Mouse (Mus musculus) frontal cortex, adult 2 months (tissue): Measurements from ENCODE around the gene Mtus2. TPM values are rescaled to one million over a fixed set of nuclear protein-coding genes. Genes with fewer than 3 reads are reported as not detected.

Source experiments
- DNase-seq, 2 experiments: peaks; one replicate each; pipeline ENCODE4 v3.0.0; 2022; ENCODE audit warnings: low spot score in 1 of 2; ENCODE audit errors: extremely low spot score in 1 of 2
- polyA plus RNA-seq: library from polyadenylated mRNA; depleted of rRNA; stranded (reverse); fragments of >200 nt; gene quantifications from 2 replicates; pipeline ENCODE4 v1.2.3, GENCODE M21; 2012; rRNA removed

The Mtus2 gene
- polyA plus RNA-seq = 19.4 and 20.6 TPM in 2 replicates

DNA sequence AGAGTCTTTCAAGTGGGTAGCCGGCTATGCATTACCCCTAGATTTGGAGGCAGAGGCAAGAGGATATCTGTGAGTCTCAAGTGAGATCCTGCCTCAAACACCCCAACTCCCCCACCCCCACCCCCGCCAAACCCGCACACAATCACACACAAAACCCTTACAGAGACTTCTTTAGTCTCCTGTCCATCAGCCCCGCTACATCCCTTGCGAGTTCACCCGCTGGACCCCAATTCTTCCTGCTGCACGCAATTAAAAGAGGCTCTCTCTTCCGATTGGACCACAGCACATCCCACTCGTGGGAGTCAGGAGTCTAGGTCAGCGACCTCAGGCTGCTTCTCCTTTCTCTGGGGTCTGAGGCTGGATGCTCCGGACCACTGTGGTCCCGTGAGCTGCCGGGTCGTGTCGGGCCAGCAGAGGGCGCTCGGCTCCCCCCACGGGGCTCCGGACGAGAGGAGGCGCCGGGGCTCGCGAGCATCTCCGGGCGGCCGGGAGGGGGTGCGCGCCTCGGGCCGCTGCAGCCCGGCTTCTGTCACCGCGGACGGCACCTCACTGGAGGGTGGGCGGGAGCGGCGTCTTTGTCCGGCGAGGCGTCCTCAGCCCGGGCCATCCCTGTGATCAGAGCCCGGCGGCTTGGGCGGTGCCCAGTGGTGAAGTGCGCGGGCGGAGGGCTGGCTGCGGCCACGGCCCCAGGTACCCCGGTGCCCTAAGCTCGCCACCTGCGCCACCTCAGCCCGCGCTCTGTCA lies at the start of gene Mtus2:
Mtus2 (plus strand) TSS at position 500 of the 744 bp plus-strand sequence.
- peak; percentile 40 to 94 for DNase-seq

DNA sequence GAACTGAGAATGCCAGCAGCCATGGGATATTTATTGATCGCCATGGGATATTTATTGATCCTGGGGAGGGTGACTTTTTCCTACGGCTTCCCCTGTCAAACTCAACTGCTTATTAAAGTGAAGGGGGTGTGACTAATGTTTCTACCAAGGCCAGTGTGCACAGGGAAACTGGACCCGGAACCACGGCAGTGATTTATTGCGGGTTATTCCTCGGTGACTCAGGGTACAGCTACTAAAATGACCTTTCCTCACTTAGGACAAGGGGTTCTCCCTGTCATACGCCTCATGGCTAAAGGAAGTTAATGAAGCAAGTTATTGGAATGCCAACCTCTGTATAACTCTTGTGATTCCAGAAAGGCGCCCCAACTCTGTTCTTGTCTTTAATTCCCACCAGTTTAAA lies 49.3 kb upstream of the Mtus2 start:
- DNase-seq = no peak

DNA sequence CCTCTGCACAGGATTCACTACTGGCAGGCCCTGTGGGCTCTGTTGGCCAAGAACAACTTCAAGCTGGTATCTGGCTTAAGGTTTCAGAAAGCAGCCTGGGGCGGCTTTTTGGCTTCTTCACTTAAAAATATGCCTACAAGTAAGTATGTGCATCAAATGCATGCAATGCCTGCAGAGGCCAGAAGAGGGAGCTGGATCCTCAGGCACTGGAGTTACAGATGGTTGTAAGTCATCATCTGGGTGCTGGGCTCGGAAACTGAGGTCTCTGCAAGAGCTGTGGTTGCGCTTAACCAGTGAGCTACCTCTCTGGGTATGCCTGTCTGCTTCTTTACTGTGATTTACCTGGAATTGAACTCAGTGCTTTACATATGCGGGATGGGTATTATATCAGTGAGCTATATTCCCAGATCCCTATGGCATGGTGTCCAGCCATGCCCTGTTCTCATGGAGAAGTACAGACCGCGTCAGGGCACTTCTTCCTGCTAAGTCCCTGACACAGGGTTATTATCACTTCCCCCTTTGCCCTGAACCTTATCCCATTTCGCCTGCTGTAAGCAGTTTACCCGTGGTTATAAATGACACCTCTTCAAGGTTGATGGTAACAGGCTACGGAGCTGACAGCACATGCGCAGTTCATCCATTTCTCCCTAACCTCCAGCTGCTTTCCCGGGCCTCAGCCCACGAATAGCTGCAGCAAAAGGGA lies 46.2 kb upstream of the Mtus2 start:
- DNase-seq = no peak

DNA sequence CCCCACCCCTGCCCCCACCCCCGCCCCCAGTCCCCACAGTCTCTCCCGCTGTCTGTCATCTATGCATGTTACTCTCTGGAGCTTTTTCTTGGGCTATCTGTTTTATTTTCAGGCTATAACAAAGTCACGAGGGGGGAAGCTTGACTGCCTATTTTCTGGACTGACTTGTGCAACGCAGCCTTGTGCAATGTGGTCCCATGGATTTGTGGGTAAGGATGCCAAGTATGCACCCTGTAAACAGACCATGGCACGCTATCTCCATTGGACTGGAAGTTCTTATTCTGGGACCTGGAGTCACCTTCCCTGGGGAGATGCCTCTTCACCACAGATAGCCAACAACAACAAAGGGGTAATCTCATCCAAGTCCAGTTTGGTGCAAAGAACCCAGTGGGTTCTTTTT lies 45.4 kb upstream of the Mtus2 start:
- no peak for DNase-seq

DNA sequence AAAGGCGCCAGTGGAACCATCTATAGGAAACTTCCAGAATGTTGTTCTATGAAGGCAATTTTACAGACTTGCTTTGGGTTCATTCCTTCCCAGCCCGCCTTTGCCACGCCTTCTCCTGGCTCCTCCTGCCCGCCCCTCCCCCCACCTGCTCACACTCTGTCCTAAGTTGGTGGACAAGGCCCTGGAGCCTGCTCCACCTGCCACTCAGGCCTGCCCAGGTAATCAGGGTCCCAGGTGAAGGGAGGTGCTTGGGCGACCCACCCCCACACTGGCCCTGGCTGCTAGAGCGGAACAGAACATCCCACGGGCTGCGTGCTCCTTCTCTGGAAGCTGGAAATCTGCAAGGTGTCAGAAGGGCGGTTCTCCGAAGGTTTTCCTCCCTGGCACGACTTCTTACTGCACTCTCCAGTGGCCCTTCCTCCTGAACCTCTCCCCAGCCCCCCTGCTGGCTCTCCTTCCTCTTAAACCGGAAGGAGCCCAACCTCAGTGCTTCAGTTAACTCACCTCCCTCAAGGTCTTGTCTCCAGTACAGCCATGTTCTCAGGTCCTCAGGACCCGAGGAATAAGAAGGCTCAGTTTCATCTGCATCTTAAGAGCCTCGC lies 43.8 kb upstream of the Mtus2 start:
- no peak for DNase-seq

DNA sequence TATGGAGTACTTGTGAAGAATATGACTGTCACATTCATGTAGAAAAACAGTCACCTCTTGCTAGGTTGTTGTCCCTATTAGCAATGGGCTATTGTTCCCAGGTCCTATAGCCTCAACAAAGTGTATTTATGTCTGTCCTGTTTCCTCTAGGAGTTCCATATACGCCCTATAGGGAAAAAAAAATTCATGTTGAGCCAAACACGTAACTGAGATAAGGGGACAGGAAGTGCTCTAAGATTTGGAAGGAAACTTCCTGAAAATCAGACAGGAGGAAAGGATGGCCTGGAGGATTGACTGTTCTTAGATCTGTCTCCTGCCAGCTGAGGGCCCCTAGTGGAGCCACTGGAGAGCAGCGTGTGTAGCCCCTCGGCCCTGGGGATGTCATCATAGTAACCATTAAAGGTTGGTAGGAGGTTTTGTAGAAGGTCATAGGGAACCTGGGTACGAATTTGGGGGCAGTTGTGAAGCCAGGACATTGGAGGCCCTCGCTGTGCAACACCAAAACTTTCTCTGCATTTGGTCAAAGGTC lies 42.0 kb upstream of the Mtus2 start:
- no peak for DNase-seq

DNA sequence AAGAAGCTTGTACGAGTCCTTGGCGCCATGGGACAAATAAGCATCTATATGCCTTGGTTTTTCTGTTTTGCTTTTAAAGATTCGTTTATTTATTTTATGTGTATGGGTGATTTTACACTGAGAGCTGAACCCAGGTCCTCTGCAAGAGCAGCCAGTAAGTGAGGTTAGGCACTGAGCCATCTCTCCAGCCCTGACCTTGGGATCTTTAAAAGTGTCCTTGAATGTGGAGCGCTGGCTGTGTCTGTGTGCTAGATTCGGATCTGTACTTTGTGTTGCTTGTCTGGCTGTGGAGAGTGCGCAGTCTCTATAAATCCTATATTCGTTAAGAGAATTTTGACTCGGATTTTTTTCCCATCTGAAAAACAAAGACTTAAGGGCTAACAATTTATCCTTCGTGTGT lies 40.9 kb upstream of the Mtus2 start:
- DNase-seq = no peak

DNA sequence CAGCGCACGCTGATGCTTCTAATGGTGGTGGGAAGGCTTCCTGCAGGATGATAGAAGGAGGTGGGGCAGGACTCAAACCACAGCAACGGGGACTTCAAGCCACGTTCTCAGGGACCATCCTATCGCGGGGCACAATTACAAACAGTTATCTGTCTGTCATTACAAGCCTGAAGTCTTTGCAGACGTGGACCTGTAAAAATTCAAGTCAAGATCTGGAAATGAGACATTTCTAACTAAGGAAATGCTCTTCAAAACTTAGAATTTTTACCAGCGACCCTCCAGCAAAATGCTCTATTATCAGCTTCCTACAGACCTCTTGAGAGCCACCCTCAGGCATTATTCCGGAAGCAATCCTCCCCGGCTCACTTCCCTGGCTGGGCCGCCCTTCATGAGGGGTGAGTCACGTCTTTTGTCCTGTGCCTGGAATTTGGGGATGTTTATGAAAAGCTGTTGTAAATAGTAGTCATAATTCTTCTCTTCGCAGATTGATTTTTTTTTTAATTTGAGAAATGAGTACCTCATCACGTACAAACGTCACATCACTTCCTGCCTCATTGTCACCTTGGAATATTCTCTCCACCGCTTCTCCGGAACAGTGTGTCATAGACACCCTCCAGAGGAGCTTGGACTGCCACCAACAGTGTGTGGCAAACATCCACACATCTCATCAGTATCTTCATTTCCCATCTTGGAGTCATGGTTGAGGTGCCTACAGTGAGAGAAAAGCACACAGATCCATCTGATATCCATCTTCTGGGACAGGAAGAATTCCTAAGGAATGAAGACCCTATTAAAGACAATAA lies 38.9 kb upstream of the Mtus2 start:
- DNase-seq = peak in 1 of 2 experiments; percentile 34

DNA sequence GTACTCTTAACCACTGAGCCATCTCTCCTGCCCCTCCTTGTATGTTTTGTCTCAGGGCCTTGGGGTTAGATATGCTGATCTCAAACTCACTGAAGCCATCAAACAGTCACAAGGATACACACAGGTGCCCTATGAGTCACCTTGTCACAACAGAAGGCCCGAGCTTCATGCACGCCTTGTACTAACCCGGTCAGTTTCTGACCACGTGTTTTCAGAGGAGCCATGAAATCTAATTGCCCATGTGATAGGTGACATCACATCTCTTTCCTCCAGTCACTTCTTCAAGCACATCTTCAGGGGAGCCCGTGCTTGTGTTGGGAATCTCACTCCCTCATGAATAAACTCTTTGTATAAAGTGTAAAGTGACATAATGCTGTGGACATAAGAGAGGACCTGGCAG lies 32.5 kb upstream of the Mtus2 start:
- no peak for DNase-seq

DNA sequence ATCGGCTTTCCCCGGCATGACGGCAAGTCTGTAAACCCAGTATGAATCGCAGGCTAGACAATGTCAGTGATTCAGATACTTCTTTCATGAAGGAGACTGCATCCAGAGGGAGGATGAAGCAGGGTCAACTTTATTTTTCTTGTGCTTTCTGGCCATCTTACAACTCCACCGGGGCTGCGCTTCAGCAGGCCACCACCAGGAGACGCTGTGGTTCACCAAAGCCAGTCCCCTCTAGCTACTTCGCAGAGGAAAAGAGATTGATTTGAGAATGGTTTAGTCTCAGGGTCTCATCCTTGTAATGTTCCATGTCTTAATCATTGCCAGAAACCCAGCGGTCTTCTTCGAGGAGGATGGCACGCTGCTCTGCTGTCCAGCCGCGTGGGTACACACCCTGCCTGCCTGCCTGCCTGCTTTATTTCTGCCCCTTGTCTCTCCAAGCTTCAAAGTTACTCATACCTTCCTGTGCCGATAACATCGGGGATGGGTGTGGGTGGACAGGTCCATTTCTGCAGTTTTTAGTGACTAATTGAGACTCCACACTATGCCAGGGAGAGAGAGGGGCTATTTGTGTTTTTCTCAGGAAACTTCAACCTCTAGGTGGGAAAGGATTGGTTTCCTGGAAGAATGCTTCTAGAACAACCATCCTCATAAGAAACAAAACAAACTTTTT lies 31.1 kb upstream of the Mtus2 start:
- DNase-seq = no peak

DNA sequence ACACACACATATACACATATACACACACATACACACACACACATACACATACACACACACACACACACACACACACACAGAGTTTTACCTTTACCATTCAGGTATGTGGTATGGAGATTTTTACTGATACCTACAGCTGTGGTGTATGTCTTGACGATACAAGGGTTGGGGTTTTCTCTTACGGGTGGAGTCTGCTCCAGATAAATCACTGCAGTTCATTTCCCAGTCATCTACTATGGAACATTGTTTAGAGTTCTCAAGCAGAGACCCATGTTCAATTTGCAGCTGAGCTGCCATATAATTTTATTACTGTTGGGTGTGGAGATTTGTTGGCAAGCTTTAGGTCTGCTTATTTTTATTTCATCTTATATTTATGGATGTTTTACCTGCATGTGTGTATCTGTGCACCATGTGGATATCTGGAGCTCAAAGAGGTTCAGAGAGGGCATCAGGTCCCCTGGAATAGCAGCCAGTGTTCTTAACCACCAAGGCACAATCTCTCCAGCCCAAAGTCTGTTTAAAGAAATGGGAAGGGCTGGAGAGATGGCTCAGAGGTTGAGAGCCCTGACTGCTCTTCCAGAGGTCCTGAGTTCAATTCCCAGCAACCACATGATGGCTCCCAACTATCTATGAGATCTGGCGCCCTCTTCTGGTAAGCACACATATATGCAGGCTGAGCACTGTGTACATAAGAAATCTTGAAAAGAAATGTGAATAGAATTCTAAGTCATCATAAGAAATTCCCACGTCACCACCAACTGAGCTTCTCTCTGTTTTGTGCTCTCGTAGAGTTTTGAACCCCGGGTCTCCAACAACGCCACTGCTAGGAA lies 28.2 kb upstream of the Mtus2 start:
- no peak for DNase-seq

DNA sequence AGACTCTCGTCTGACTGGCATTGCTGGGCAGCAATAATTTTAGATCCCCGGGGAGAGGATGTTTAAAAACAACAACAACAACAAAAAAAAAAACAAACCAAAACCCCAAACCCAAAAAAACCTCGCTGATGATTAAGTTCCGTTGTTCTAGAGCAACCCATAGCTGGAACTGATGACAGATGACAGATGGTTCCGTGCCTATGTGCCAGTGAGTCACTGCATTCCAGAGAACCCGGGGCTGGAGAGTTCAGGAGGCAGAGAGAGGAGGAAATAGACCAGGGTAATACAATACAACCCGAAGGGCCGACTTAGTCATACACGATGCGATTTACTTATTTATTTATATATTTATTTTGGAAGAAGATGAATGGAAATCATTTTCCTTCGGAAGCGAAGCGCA lies 22.0 kb upstream of the Mtus2 start:
- DNase-seq = no peak

DNA sequence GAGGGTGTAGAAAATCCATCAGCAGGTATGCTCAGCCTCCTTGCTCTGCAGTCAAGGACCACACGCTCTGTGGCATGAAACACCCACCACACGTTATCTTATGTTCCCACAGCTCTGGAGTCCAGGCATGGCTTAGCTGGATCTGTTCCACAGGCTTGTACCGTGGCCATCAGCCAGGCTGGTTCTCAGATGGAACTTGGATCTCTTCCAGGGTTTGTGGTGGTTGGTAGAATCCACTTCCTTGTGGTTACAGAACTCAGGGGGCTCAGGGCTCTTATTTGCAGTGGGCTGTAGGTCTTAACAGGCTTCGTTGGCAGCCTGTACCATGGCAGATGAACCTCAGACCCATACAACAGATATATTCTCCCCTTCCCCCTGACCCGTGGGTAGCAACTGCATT lies 17.9 kb upstream of the Mtus2 start:
- no peak for DNase-seq

DNA sequence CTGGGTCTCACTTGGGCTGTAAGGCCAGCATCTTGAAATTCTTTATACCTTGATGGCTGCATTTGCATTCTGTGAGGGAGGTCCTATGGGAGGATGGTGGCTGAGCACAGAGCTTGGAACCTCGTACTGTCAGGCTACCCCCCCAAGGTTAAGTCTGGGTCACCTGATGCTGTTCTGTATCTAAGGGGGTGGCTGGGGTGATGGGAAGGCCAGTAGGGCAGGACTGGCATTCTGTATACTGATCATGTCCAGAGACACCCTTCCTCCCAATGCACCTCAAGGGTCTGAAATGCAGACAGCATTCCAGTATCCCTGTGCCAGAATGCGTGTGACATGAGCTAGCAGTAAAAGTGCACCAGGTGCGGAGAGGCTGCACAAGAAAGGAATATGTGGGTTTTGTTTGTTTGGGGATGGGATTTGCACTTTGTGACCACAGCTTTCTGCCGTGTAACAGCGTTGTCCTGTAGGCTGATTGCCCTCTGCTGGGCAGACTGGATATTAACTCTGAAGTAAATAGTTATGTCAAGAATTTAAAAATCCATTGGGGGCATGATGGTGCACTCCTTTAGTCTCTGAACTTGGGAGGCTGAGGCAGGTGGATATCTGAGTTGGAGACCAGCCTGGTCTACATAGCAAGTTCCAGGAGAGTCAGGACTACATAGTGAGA lies 12.0 kb upstream of the Mtus2 start:
- DNase-seq = peak in 1 of 2 experiments; percentile 56

DNA sequence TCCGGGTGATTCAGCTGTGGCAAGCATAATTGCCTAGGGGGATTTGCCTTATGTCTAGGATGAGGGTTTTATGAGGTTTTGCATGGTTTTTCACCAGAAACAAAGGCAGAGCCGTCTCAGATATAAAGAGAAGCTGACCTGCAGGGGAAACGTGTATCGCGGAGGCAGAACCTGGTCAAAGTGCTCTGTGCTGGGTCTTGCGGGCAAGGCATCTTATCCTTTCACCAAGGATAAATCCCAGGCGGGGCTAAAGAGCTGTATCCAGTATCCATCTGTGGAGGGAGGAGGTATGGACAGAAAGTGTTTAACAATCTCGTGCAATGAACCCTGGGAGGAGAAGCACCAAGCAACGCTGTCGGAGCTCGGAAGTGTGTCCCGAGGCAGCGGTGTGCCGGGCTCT lies 7.2 kb upstream of the Mtus2 start:
- no peak for DNase-seq

DNA sequence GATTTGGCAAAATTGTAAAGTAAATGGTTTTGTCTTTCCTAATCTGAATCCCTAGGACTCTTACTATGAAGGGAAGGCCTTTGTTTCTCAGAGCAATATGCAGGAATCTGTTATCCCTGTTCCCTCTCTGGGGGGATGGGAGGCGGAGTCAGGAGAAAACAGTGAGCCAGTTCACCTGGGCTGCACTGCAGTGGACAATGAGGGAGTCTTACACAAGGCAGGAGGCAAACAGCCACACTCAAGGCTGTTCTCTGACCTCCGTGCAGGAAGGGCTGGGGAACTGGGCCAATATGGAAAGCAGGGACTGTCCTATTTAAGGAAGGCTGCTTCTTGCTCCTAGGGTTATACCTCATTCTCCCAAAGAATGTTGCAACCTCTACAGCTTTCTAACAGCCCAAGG lies 5.4 kb upstream of the Mtus2 start:
- DNase-seq = no peak

DNA sequence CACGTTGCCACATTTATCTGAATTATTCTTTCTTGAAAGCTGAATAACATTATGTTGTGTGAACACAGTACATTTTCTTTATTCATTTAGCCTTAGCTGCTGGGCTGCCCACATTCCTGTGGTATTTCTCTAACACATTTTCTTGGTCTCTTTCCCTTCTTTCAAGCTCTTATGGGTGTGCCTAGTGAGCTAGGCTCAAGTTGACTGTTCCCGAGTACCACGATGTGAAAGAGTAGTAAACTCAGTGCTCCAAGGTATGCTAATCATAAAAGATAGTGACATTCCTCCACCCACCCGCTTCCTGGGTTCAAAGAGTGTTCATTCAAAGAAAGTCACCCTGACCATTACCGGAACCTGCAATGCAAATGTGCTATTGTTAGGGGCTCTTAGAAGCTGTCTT lies 3.9 kb upstream of the Mtus2 start:
- DNase-seq = peak in 1 of 2 experiments; percentile 15

DNA sequence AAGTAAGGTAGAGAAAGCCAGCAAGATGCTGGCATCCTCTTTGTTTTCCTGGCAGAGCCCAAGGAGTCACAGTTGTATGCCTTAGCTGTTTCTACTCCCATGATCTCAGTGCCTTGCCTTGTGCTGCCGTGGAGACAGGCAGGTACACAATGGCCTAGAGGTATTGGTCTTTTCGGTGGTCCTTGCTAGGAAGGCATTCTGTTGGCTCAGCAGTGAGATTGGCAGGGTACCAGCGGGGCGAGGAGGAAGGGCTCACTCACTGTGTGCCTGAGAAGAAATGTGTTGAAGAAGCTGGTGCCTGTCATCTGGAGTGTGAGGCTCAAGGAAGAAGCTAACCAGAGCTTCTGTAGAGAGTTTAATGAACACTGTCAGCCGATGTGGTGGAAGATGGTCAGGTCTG lies 1.4 kb upstream of the Mtus2 start:
- no peak for DNase-seq

DNA sequence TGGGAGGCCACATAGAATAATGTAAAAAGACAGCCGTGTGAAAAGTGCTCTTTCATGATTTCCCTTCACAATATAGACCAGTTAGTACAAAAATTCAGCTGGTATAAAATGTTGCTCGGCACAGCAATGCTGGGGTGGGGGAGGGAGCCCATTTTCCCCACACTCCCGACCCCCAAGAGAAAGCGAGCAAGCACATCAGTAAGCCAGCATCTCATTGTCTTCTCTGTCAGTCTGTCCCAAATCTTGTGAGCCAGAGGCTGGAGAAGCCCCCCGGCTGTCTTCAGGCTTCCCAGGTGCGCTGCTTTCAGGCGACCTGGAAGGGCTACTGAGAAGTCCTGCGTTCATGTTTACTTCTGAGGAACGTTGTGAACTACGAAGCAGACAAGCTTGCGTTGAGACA lies 699 bp upstream of the Mtus2 start:
- DNase-seq = peak in 1 of 2 experiments; percentile 20
